Mouse (Mus musculus) cerebral cortex, adult 2 months (tissue): ENCODE measurements around the gene Rpusd3.

Experiments
- WGBS: fragments of 180-500 bp; shearing (Covaris S2); methylation state at CpG from one replicate; pipeline ENCODE4 v1.1.7; 2018; 5-methylcytosine and 5-hydroxymethylcytosine counted together

Gene Rpusd3

GRCm38 (mm10) chr6:113430846-113431245 lies 11.7 kb upstream of the Rpusd3 start:
- WGBS: 67% methylated on average over 3 of the region's 3 CpGs

- WGBS: 83% methylated on average over 3 of the region's 3 CpGs
Observed at GRCm38 (mm10) chr6:113429965-113430364, 10.8 kb upstream of the Rpusd3 start.

GRCm38 (mm10) chr6:113428006-113428405 lies 8.9 kb upstream of the Rpusd3 start:
- WGBS: 97% methylated on average over 16 of the region's 16 CpGs

GRCm38 (mm10) chr6:113427397-113427796 lies 8.3 kb upstream of the Rpusd3 start:
- WGBS: 61% methylated on average over 3 of the region's 3 CpGs

- 90% methylated on average over 4 of the region's 4 CpGs for WGBS
Observed at GRCm38 (mm10) chr6:113426696-113427095, 7.6 kb upstream of the Rpusd3 start.

- WGBS: 89% methylated on average over 7 of the region's 7 CpGs
Observed at GRCm38 (mm10) chr6:113424187-113424586, 5.0 kb upstream of the Rpusd3 start.

- 71% methylated on average over 4 of the region's 4 CpGs for WGBS
Observed at GRCm38 (mm10) chr6:113423000-113423399, 3.9 kb upstream of the Rpusd3 start.

GRCm38 (mm10) chr6:113418441-113419198 lies 520 bp downstream of the Rpusd3 start:
- 6% methylated on average over 16 of the region's 16 CpGs for WGBS

GRCm38 (mm10) chr6:113416416-113416815 lies 2.7 kb downstream of the Rpusd3 start:
- WGBS: 62% methylated on average over 5 of the region's 5 CpGs

- 85% methylated on average over 1 of the region's 1 CpGs for WGBS
Observed at GRCm38 (mm10) chr6:113410001-113410400, 9.1 kb downstream of the Rpusd3 start.

GRCm38 (mm10) chr6:113406683-113407082 lies 12.5 kb downstream of the Rpusd3 start:
- WGBS: 75% methylated on average over 9 of the region's 9 CpGs

- WGBS: 55% methylated on average over 6 of the region's 6 CpGs
Observed at GRCm38 (mm10) chr6:113405483-113405882, 13.7 kb downstream of the Rpusd3 start.

- 73% methylated on average over 12 of the region's 12 CpGs for WGBS
Observed at GRCm38 (mm10) chr6:113404649-113405448, 14.3 kb downstream of the Rpusd3 start.

- 69% methylated on average over 13 of the region's 13 CpGs for WGBS
Observed at GRCm38 (mm10) chr6:113402094-113402493, 17.0 kb downstream of the Rpusd3 start.

- WGBS: 91% methylated on average over 10 of the region's 10 CpGs
Observed at GRCm38 (mm10) chr6:113396270-113397030, 22.7 kb downstream of the Rpusd3 start.

GRCm38 (mm10) chr6:113395501-113395900 lies 23.6 kb downstream of the Rpusd3 start:
- WGBS: 94% methylated on average over 6 of the region's 6 CpGs

- WGBS: 85% methylated on average over 11 of the region's 11 CpGs
Observed at GRCm38 (mm10) chr6:113394811-113395210, 24.3 kb downstream of the Rpusd3 start.

GRCm38 (mm10) chr6:113393951-113394350 lies 25.2 kb downstream of the Rpusd3 start:
- WGBS: 72% methylated on average over 6 of the region's 6 CpGs

- WGBS: 10% methylated on average over 49 of the region's 51 CpGs
Observed at GRCm38 (mm10) chr6:113392387-113393071, 26.6 kb downstream of the Rpusd3 start.

- 28% methylated on average over 10 of the region's 10 CpGs for WGBS
Observed at GRCm38 (mm10) chr6:113392015-113392386, 27.1 kb downstream of the Rpusd3 start.

GRCm38 (mm10) chr6:113390715-113391114 lies 28.4 kb downstream of the Rpusd3 start:
- WGBS: 91% methylated on average over 3 of the region's 3 CpGs

GRCm38 (mm10) chr6:113388960-113389359 lies 30.2 kb downstream of the Rpusd3 start, which contains the start of gene Ttll3:
Ttll3 (plus strand) TSS chr6:113389260.
- 71% methylated on average over 8 of the region's 8 CpGs for WGBS
